Mouse (Mus musculus): Measurements from ENCODE around the gene Olfr739.

- no peak for TF ChIP-seq POLR2A (IDR thresholded peaks at IDR 0.05; ENCODE audit: low read depth, low read length)
- TF ChIP-seq CTCF (IDR thresholded peaks at IDR 0.05; ENCODE audit: borderline replicate concordance, insufficient read depth, low read length) = no peak
These were observed 11.2 kb upstream of the Olfr739 start, which contains the start of gene Olfr738 for GRCm38 (mm10) chr14:50407268-50407667.
